Mouse (Mus musculus) liver, adult 2 months (tissue): Measurements from ENCODE around the gene 1700013G24Rik. TPM values are rescaled to one million over a fixed set of nuclear protein-coding genes. Genes with fewer than 3 reads are reported as not detected.
"Not testable (repeated sequence)": the region's sequence is repeated elsewhere in the genome, so short reads cannot be mapped to it uniquely, and the experiment has no call there.

Experiments
- DNase-seq: peaks from one replicate; pipeline ENCODE4 v3.0.0-alpha.2; 2011; ENCODE audit warnings: low read depth, low spot score; ENCODE audit errors: extremely low read depth
- H3K27ac ChIP-seq: fragments of 200-500 bp; replicated peaks from 2 replicates; pipeline ENCODE4 v1.5.1; 2012; ENCODE audit warnings: low read depth, mild to moderate bottlenecking, control low read depth, inconsistent platforms, low read length; ENCODE audit not compliant: insufficient read depth
- H3K27me3 ChIP-seq: fragments of 200-500 bp; 2 replicates; pipeline ENCODE4 v1.6.1; 2012; ENCODE audit warnings: mild to moderate bottlenecking, moderate library complexity, low read length, inconsistent platforms; ENCODE audit not compliant: control insufficient read depth, insufficient read depth
- H3K36me3 ChIP-seq: fragments of 200-500 bp; 2 replicates; pipeline ENCODE4 v1.6.1; 2012; ENCODE audit warnings: low read length, inconsistent platforms; ENCODE audit not compliant: control insufficient read depth, insufficient read depth
- H3K4me1 ChIP-seq: fragments of 200-500 bp; 2 replicates; pipeline ENCODE4 v1.6.1; 2011; ENCODE audit warnings: low read length; ENCODE audit not compliant: control insufficient read depth, insufficient read depth
- H3K4me3 ChIP-seq: fragments of 200-500 bp; 2 replicates; pipeline ENCODE4 v1.5.1; 2011; ENCODE audit warnings: low read depth, mild to moderate bottlenecking, control low read depth, low read length, moderate library complexity; ENCODE audit not compliant: insufficient read depth
- H3K79me2 ChIP-seq: fragments of 200-500 bp; 2 replicates; pipeline ENCODE4 v1.6.1; 2012; ENCODE audit warnings: inconsistent platforms, mild to moderate bottlenecking, low read length, moderate library complexity; ENCODE audit not compliant: control insufficient read depth, insufficient read depth
- H3K9ac ChIP-seq: fragments of 200-500 bp; 2 replicates; pipeline ENCODE4 v1.6.1; 2012; ENCODE audit warnings: low read depth, mild to moderate bottlenecking, control low read depth, inconsistent platforms, low read length
- CTCF ChIP-seq: fragments of 200-500 bp; IDR thresholded peaks from 2 replicates; pipeline ENCODE4 v1.5.1; 2011; ENCODE audit warnings: low read depth, low read length, control low read depth
- POLR2A ChIP-seq: fragments of 200-500 bp; IDR thresholded peaks from 2 replicates; pipeline ENCODE4 v1.6.1; 2011; ENCODE audit warnings: low read length, control low read depth; ENCODE audit not compliant: insufficient read depth; ENCODE audit errors: extremely low read depth
- WGBS: fragments of 180-500 bp; shearing (Covaris S2); methylation state at CpG from one replicate; pipeline ENCODE4 v1.1.7; 2018; 5-methylcytosine and 5-hydroxymethylcytosine counted together
- polyA plus RNA-seq: library from polyadenylated mRNA; depleted of rRNA; stranded (reverse); fragments of >200 nt; gene quantifications from 2 replicates; pipeline ENCODE4 v1.2.3, GENCODE M21; 2012
- total RNA-seq: library from RNA; depleted of rRNA; stranded (reverse); fragments of >200 nt; gene quantifications from 2 replicates; pipeline ENCODE4 v1.2.3, GENCODE M21; 2014

Gene 1700013G24Rik
- total and polyA plus RNA-seq, 2 experiments, result not detected

- Histone ChIP-seq H3K4me1 (no peaks in the 10 kb centered on the region), H3K4me3 (no peak overlapping the region), H3K27ac (no peak overlapping the region), H3K79me2 (no peaks in the 10 kb centered on the region), H3K27me3 (no peaks in the 10 kb centered on the region), H3K36me3 (no peaks in the 10 kb centered on the region), H3K9ac (no peak overlapping the region)
- TF ChIP-seq CTCF, result no peak
- no peak for TF ChIP-seq POLR2A
- no peak for DNase-seq
- 75% methylated on average over 11 of the region's 11 CpGs for WGBS
Observed at GRCm38 (mm10) chr4:137417712-137418564, 35.1 kb upstream of the 1700013G24Rik start.

- no peak within 1 kb of the TSS for H3K4me3 ChIP-seq
- no peaks in the 10 kb centered on the region for H3K4me1 ChIP-seq
- WGBS, result 53% methylated on average over 4 of the region's 4 CpGs
- H3K79me2 ChIP-seq, result no peaks in the 10 kb centered on the region
- no peak within 1 kb of the TSS for H3K9ac ChIP-seq
- DNase-seq, result peak; percentile 53
- H3K36me3 ChIP-seq, result no peaks in the 10 kb centered on the region
- no peak for TF ChIP-seq POLR2A
- no peak for TF ChIP-seq CTCF
- H3K27ac ChIP-seq, result no peak within 1 kb of the TSS
- no peaks in the 10 kb centered on the region for H3K27me3 ChIP-seq
Observed at GRCm38 (mm10) chr4:137430502-137430901, 22.6 kb upstream of the 1700013G24Rik start, which contains the start of gene Cela3b. Gene Cela3b (minus strand): TSS chr4:137430540.

- DNase-seq, result peak; percentile 43
- not testable (repeated sequence) for H3K27ac ChIP-seq, H3K79me2 ChIP-seq, H3K4me3 ChIP-seq, H3K27me3 ChIP-seq, H3K9ac ChIP-seq, H3K36me3 ChIP-seq, H3K4me1 ChIP-seq
- 36% methylated on average over 10 of the region's 10 CpGs for WGBS
Observed at GRCm38 (mm10) chr4:137432700-137433550, 20.2 kb upstream of the 1700013G24Rik start.

GRCm38 (mm10) chr4:137436979-137437669, 16.0 kb upstream of the 1700013G24Rik start:
- Histone ChIP-seq H3K4me1 (no peaks in the 10 kb centered on the region), H3K79me2 (no peaks in the 10 kb centered on the region), H3K36me3 (no peaks in the 10 kb centered on the region), H3K4me3 (no peak overlapping the region), H3K27ac (no peak overlapping the region), H3K9ac (no peak overlapping the region), H3K27me3 (no peaks in the 10 kb centered on the region)
- DNase-seq, result no peak
- 95% methylated on average over 8 of the region's 8 CpGs for WGBS
- TF ChIP-seq CTCF, result no peak
- TF ChIP-seq POLR2A, result no peak

GRCm38 (mm10) chr4:137438842-137439241, 14.2 kb upstream of the 1700013G24Rik start:
- no peak overlapping the region for H3K27ac ChIP-seq
- no peak for DNase-seq
- TF ChIP-seq POLR2A, result no peak
- TF ChIP-seq CTCF, result no peak
- H3K9ac ChIP-seq, result no peak overlapping the region
- H3K36me3 ChIP-seq, result no peaks in the 10 kb centered on the region
- no peaks in the 10 kb centered on the region for H3K79me2 ChIP-seq
- H3K4me1 ChIP-seq, result no peaks in the 10 kb centered on the region
- H3K27me3 ChIP-seq, result no peaks in the 10 kb centered on the region
- H3K4me3 ChIP-seq, result no peak overlapping the region
- WGBS, result 81% methylated on average over 8 of the region's 8 CpGs
